Mouse (Mus musculus): ENCODE results near the gene Ccdc24. TPM values are rescaled to one million over a fixed set of nuclear protein-coding genes. Genes with fewer than 3 reads are reported as not detected.

The Ccdc24 gene
- total and polyA plus RNA-seq, 3 experiments: not detected

DNA sequence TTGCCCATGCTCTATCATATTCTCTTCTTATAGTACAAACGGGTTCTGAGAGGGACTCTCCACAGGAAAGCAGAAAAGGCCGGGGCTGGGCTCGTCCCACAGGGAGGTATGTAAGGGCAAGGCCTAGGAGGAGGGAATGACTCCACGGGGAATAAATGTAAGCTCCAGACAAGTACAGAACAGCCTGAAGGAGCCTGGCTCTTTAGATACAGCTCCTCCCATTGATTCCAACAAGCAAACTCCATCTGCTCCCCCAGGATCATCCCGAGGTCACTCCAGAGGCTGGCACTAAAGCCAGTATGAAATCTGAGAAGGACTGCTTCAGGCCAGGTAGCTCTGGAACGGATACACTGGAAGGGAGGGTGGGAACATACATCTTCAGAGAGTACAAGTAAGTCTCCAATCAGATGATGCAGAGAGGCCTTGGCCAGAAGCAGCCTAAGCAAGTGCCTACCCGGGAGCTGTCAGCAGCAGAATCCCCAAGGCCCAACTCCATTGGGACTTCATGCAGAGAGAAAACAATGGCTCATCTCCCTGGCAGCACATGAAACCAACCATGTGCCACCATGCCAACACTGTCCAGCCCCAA, 40.4 kb upstream of the Ccdc24 start:
- ATAC-seq (ENCODE audit: extremely low read depth, insufficient number of reproducible peaks, low FRiP score, poor library complexity, severe bottlenecking) (no peak), DNase-seq (ENCODE audit: low spot score) (no peak)
- Histone ChIP-seq H3K4me1 (ENCODE audit: insufficient read depth, low read depth, low read length) (peaks cover 43% of the 10 kb centered on the region), H3K4me3 (ENCODE audit: low read depth, low read length) (no peak overlapping the region), H3K27me3 (ENCODE audit: insufficient read depth, low read length) (no peaks in the 10 kb centered on the region), H3K9me3 (replicated peaks) (no peaks in the 10 kb centered on the region), H3K36me3 (replicated peaks) (peaks cover 54% of the 10 kb centered on the region)
- TF ChIP-seq GATA2 (IDR thresholded peaks at IDR 0.05; ENCODE audit: borderline replicate concordance, low read depth, low read length) (no peak), POLR2AphosphoS5 (IDR thresholded peaks at IDR 0.05; ENCODE audit: insufficient replicate concordance, low read depth, low read length) (no peak), TAL1 (conservative IDR thresholded peaks at IDR 0.05; ENCODE audit: low read depth, low read length) (no peak), CTCF (IDR thresholded peaks at IDR 0.05; ENCODE audit: low read depth, low read length) (no peak)

DNA sequence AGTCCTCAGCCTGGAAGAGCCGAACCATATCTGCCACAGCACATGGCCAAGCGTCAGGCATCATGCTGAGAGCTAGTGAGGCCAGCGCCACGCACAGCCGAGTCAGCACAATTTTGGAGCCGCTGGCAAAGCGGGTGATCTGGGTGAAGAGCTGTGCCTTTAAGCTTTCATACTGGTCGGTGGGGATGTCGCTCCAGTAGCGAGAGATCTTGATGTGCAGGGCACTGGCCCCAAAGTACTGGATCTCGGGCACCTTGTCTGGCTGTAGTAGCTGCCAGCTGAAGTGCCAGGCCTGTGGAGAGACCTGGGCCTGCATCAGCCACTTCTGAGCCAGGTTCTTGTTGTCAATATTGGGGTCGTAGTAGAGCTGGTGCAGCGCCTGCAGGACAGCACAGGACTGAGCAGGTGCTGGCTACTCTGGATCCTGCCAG, 39.8 kb upstream of the Ccdc24 start:
- Histone ChIP-seq H3K36me3 (replicated peaks) (peaks cover 57% of the 10 kb centered on the region), H3K4me1 (ENCODE audit: insufficient read depth, low read depth, low read length) (peaks cover 38% of the 10 kb centered on the region)

DNA sequence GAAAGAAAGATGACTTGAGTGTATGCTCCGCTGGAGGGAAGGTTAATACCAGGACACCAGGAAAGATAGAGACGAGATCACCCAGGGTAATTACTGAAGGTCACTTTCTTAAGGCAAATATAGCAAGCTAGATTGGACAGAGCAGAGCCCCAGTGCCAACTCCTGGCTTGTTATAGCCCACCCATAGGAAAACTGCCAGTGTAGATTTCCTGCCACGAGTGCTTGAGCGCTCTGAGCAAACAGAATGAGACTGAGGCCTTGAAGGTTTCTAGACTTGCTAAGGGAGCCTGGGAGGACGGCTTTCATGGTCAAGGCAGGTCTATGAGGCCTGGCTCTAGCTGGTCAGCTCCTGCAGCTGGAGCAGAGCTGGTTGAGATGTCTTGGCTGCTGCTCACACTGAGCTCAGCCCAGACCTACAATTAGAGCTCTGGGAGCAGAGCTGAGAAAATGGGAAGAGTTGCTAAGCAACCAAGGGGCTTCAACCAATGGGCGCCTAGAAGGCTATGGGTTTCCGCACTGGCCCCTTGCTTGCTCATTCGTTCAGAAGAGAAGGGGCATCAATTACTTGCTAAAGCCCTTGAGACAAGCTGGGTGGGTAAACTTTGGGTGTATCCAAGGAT, 36.6 kb upstream of the Ccdc24 start:
- ATAC-seq (ENCODE audit: extremely low read depth, insufficient number of reproducible peaks, low FRiP score, poor library complexity, severe bottlenecking) (no peak), DNase-seq (ENCODE audit: low spot score) (no peak)
- H3K36me3 ChIP-seq (replicated peaks): peaks cover 82% of the 10 kb centered on the region
- H3K4me1 ChIP-seq (ENCODE audit: insufficient read depth, low read depth, low read length): peaks cover 18% of the 10 kb centered on the region
- no peak for TF ChIP-seq CTCF (IDR thresholded peaks at IDR 0.05; ENCODE audit: low read depth, low read length)
- TF ChIP-seq GATA2 (IDR thresholded peaks at IDR 0.05; ENCODE audit: borderline replicate concordance, low read depth, low read length): no peak
- TF ChIP-seq GATA1 (IDR thresholded peaks at IDR 0.05; ENCODE audit: borderline replicate concordance, low read length): no peak
- no peak for TF ChIP-seq POLR2AphosphoS5 (IDR thresholded peaks at IDR 0.05; ENCODE audit: insufficient replicate concordance, low read depth, low read length)
- no peak for TF ChIP-seq TAL1 (conservative IDR thresholded peaks at IDR 0.05; ENCODE audit: low read depth, low read length)
- H3K4me3 ChIP-seq (ENCODE audit: low read depth, low read length): no peak overlapping the region
- H3K27me3 ChIP-seq (ENCODE audit: insufficient read depth, low read length): no peaks in the 10 kb centered on the region
- H3K9me3 ChIP-seq (replicated peaks): no peaks in the 10 kb centered on the region

More for the DNA sequence above, 39.8 kb upstream of the Ccdc24 start:
- no peaks in the 10 kb centered on the region for H3K9me3 ChIP-seq (replicated peaks)
- ATAC-seq (ENCODE audit: extremely low read depth, insufficient number of reproducible peaks, low FRiP score, poor library complexity, severe bottlenecking): no peak
- no peak overlapping the region for H3K4me3 ChIP-seq (ENCODE audit: low read depth, low read length)
- TF ChIP-seq POLR2AphosphoS5 (IDR thresholded peaks at IDR 0.05; ENCODE audit: insufficient replicate concordance, low read depth, low read length): no peak
- TF ChIP-seq GATA1 (IDR thresholded peaks at IDR 0.05; ENCODE audit: borderline replicate concordance, low read length): no peak
- TF ChIP-seq TAL1 (conservative IDR thresholded peaks at IDR 0.05; ENCODE audit: low read depth, low read length): no peak
- no peak for TF ChIP-seq GATA2 (IDR thresholded peaks at IDR 0.05; ENCODE audit: borderline replicate concordance, low read depth, low read length)
- no peak for TF ChIP-seq CTCF (IDR thresholded peaks at IDR 0.05; ENCODE audit: low read depth, low read length)
- no peak for DNase-seq (ENCODE audit: low spot score)
- no peaks in the 10 kb centered on the region for H3K27me3 ChIP-seq (ENCODE audit: insufficient read depth, low read length)

DNA sequence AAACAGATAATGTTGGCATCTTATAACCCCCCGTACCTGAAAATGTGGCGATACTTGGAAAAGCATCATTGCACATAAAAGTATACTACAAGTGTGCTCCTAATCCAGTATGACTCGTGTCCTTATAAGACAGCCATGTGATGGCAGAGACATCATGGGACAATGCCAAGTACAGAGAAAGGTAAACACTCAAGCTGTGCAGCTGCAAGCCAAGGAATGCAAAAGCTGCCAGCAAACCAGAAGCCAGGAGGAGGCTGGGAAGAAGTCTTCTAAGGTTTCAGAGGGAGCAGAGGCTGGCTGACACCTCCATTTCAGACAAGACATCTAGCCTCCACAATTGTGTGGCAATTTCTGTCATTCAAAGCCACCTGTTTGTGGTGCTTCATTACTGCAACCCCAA, 33.8 kb upstream of the Ccdc24 start:
- no peak for ATAC-seq (ENCODE audit: extremely low read depth, insufficient number of reproducible peaks, low FRiP score, poor library complexity, severe bottlenecking)
- Histone ChIP-seq H3K36me3 (replicated peaks) (peaks cover 89% of the 10 kb centered on the region), H3K4me1 (ENCODE audit: insufficient read depth, low read depth, low read length) (no peaks in the 10 kb centered on the region; the same call in 1 of the 2 replicates), H3K9me3 (replicated peaks) (no peaks in the 10 kb centered on the region), H3K4me3 (ENCODE audit: low read depth, low read length) (no peak overlapping the region), H3K27me3 (ENCODE audit: insufficient read depth, low read length) (no peaks in the 10 kb centered on the region)
- no peak for DNase-seq (ENCODE audit: low spot score)
- TF ChIP-seq GATA2 (IDR thresholded peaks at IDR 0.05; ENCODE audit: borderline replicate concordance, low read depth, low read length): no peak

DNA sequence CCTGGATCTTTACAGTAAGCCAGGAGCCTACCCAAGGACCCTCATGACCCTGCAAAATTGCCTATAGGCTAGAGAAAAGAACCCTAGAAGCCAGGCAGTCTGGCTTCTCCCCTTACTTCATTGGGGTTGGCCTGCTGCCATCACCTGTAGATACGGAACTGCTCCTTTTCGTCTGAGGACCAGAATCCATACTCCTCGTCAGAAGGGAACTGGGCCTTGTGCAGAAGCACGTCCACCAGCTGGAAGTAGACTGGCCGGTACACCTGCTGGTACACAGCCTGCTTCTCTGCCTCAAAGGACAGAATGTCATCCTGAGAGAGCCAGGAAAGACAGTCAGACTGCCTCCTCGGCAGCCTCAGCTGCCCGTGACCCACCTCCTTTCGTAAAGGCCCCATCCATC, 32.4 kb upstream of the Ccdc24 start:
- ATAC-seq (ENCODE audit: extremely low read depth, insufficient number of reproducible peaks, low FRiP score, poor library complexity, severe bottlenecking) (no peak), DNase-seq (ENCODE audit: low spot score) (no peak)
- Histone ChIP-seq H3K9me3 (replicated peaks) (no peaks in the 10 kb centered on the region), H3K36me3 (replicated peaks) (peaks cover 94% of the 10 kb centered on the region), H3K27me3 (ENCODE audit: insufficient read depth, low read length) (no peaks in the 10 kb centered on the region), H3K4me3 (ENCODE audit: low read depth, low read length) (no peak overlapping the region), H3K4me1 (ENCODE audit: insufficient read depth, low read depth, low read length) (no peaks in the 10 kb centered on the region; the same call in 1 of the 2 replicates)
- TF ChIP-seq GATA2 (IDR thresholded peaks at IDR 0.05; ENCODE audit: borderline replicate concordance, low read depth, low read length) (no peak), POLR2AphosphoS5 (IDR thresholded peaks at IDR 0.05; ENCODE audit: insufficient replicate concordance, low read depth, low read length) (no peak), GATA1 (IDR thresholded peaks at IDR 0.05; ENCODE audit: borderline replicate concordance, low read length) (no peak), TAL1 (conservative IDR thresholded peaks at IDR 0.05; ENCODE audit: low read depth, low read length) (no peak), CTCF (IDR thresholded peaks at IDR 0.05; ENCODE audit: low read depth, low read length) (no peak)

DNA sequence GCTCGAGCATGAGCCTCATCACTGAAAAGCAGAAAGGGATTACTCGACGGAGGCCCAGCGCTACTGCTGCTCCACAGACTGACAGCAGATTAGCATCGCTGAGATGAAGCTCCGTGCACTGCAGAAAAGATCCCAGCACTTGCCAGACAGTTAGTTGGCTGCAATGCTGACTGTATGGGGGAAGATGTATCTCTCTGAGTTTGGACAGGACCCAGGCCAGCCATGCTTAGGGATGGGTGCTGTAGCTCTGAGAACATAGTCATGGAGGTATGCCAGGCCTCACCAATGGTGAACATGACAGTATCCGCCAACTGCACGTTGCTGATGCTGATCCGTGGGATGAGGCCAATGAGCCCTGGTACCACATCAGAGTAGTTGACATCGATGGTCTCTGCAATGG, 31.7 kb upstream of the Ccdc24 start:
- no peak for ATAC-seq (ENCODE audit: extremely low read depth, insufficient number of reproducible peaks, low FRiP score, poor library complexity, severe bottlenecking)
- Histone ChIP-seq H3K27me3 (ENCODE audit: insufficient read depth, low read length) (no peaks in the 10 kb centered on the region), H3K36me3 (replicated peaks) (peaks cover 95% of the 10 kb centered on the region), H3K9me3 (replicated peaks) (no peaks in the 10 kb centered on the region), H3K4me3 (ENCODE audit: low read depth, low read length) (no peak overlapping the region), H3K4me1 (ENCODE audit: insufficient read depth, low read depth, low read length) (no peaks in the 10 kb centered on the region; the same call in 1 of the 2 replicates)
- no peak for TF ChIP-seq TAL1 (conservative IDR thresholded peaks at IDR 0.05; ENCODE audit: low read depth, low read length)
- no peak for TF ChIP-seq POLR2AphosphoS5 (IDR thresholded peaks at IDR 0.05; ENCODE audit: insufficient replicate concordance, low read depth, low read length)
- no peak for TF ChIP-seq CTCF (IDR thresholded peaks at IDR 0.05; ENCODE audit: low read depth, low read length)
- TF ChIP-seq GATA2 (IDR thresholded peaks at IDR 0.05; ENCODE audit: borderline replicate concordance, low read depth, low read length): no peak
- TF ChIP-seq GATA1 (IDR thresholded peaks at IDR 0.05; ENCODE audit: borderline replicate concordance, low read length): no peak
- no peak for DNase-seq (ENCODE audit: low spot score)
